Mouse (Mus musculus): ENCODE data around the gene Cep41. TPM values are rescaled to one million over a fixed set of nuclear protein-coding genes. Genes with fewer than 3 reads are reported as not detected.

Cep41 gene
- total RNA-seq, 1 experiment: 8.6 TPM

- Histone ChIP-seq H3K9me3 (ENCODE audit: control insufficient read depth, insufficient read depth, low read depth, low read length) (no peaks in the 10 kb centered on the region), H3K27ac (ENCODE audit: insufficient read depth, low read depth, low read length, poor library complexity, severe bottlenecking) (no peak overlapping the region), H3K4me1 (ENCODE audit: control insufficient read depth in 2 of 2, insufficient read depth in 2 of 2, low read length in 2 of 2, poor library complexity in 1 of 2) (peaks cover 1 to 2% of the 10 kb centered on the region in 2 experiments; a peak in 1 of 4 replicates), H3K9ac (ENCODE audit: insufficient read depth, low read depth, low read length, poor library complexity, severe bottlenecking) (no peak overlapping the region), H3K4me3 (ENCODE audit: insufficient read depth in 1 of 2, low read depth in 1 of 2, low read length in 2 of 2, poor library complexity in 1 of 2, severe bottlenecking in 1 of 2) (no peak overlapping the region), H3K36me3 (ENCODE audit: control insufficient read depth, insufficient read depth, low read length, poor library complexity, severe bottlenecking) (no peaks in the 10 kb centered on the region)
- in situ Hi-C loops (cut with MboI; ENCODE audit: low sequenced_read_pairs in 2 of 2, unreplicated experiment in 2 of 2): no loop called here
- TF ChIP-seq ZC3H11A (IDR thresholded peaks at IDR 0.05; ENCODE audit: borderline replicate concordance, low read depth, low read length) (no peak), CHD2 (IDR thresholded peaks at IDR 0.05; ENCODE audit: low read depth, low read length) (no peak)
- DNase-seq (ENCODE audit: low read depth, low spot score): no peak
Measured at GRCm38 (mm10) chr6:30605672-30606071, 87.9 kb downstream of the Cep41 start.

- Histone ChIP-seq H3K27ac (ENCODE audit: insufficient read depth, low read depth, low read length, poor library complexity, severe bottlenecking) (no peak overlapping the region), H3K9me3 (ENCODE audit: control insufficient read depth, insufficient read depth, low read depth, low read length) (no peaks in the 10 kb centered on the region), H3K36me3 (ENCODE audit: control insufficient read depth, insufficient read depth, low read length, poor library complexity, severe bottlenecking) (no peaks in the 10 kb centered on the region), H3K9ac (ENCODE audit: insufficient read depth, low read depth, low read length, poor library complexity, severe bottlenecking) (no peak overlapping the region), H3K4me3 (ENCODE audit: insufficient read depth in 1 of 2, low read depth in 1 of 2, low read length in 2 of 2, poor library complexity in 1 of 2, severe bottlenecking in 1 of 2) (no peak overlapping the region), H3K4me1 (ENCODE audit: control insufficient read depth in 2 of 2, insufficient read depth in 2 of 2, low read length in 2 of 2, poor library complexity in 1 of 2) (peaks cover 1 to 2% of the 10 kb centered on the region in 2 experiments; a peak in 1 of 4 replicates)
- TF ChIP-seq ZC3H11A (IDR thresholded peaks at IDR 0.05; ENCODE audit: borderline replicate concordance, low read depth, low read length) (no peak), HCFC1 (IDR thresholded peaks at IDR 0.05; ENCODE audit: borderline replicate concordance, insufficient read depth, low read length) (no peak), ZNF384 (IDR thresholded peaks at IDR 0.05; ENCODE audit: low read depth, low read length) (no peak), MAFK (IDR thresholded peaks at IDR 0.05; ENCODE audit: insufficient read depth, low read depth, low read length) (no peak), CHD2 (IDR thresholded peaks at IDR 0.05; ENCODE audit: low read depth, low read length) (no peak)
- in situ Hi-C loops (cut with MboI; ENCODE audit: low sequenced_read_pairs in 2 of 2, unreplicated experiment in 2 of 2): no loop called here
- DNase-seq (ENCODE audit: low read depth, low spot score): no peak
Measured at GRCm38 (mm10) chr6:30605111-30605510, 88.4 kb downstream of the Cep41 start.

GRCm38 (mm10) chr6:30604342-30604867 lies 89.1 kb downstream of the Cep41 start:
- in situ Hi-C loops (cut with MboI; ENCODE audit: low sequenced_read_pairs in 2 of 2, unreplicated experiment in 2 of 2): no loop called here
- TF ChIP-seq CHD2 (IDR thresholded peaks at IDR 0.05; ENCODE audit: low read depth, low read length): no peak
- no peak for TF ChIP-seq MAFK (IDR thresholded peaks at IDR 0.05; ENCODE audit: insufficient read depth, low read depth, low read length)
- TF ChIP-seq ZNF384 (IDR thresholded peaks at IDR 0.05; ENCODE audit: low read depth, low read length): no peak
- TF ChIP-seq HCFC1 (IDR thresholded peaks at IDR 0.05; ENCODE audit: borderline replicate concordance, insufficient read depth, low read length): no peak
- no peak for TF ChIP-seq ZC3H11A (IDR thresholded peaks at IDR 0.05; ENCODE audit: borderline replicate concordance, low read depth, low read length)
- Histone ChIP-seq H3K4me1 (ENCODE audit: control insufficient read depth in 2 of 2, insufficient read depth in 2 of 2, low read length in 2 of 2, poor library complexity in 1 of 2) (peaks cover 1 to 2% of the 10 kb centered on the region in 2 experiments; a peak in 1 of 4 replicates), H3K4me3 (ENCODE audit: insufficient read depth in 1 of 2, low read depth in 1 of 2, low read length in 2 of 2, poor library complexity in 1 of 2, severe bottlenecking in 1 of 2) (no peak overlapping the region), H3K27ac (ENCODE audit: insufficient read depth, low read depth, low read length, poor library complexity, severe bottlenecking) (no peak overlapping the region), H3K36me3 (ENCODE audit: control insufficient read depth, insufficient read depth, low read length, poor library complexity, severe bottlenecking) (no peaks in the 10 kb centered on the region), H3K9me3 (ENCODE audit: control insufficient read depth, insufficient read depth, low read depth, low read length) (no peaks in the 10 kb centered on the region), H3K9ac (ENCODE audit: insufficient read depth, low read depth, low read length, poor library complexity, severe bottlenecking) (no peak overlapping the region)
- no peak for DNase-seq (ENCODE audit: low read depth, low spot score)

Other genes with a start within 250 kb of the Cep41 start
- gene Tmem209, start 184.0 kb downstream of the Cep41 start, total RNA-seq (2012; rRNA removed): 104 and 138 TPM in 2 replicates
- 0.37 and 0.58 TPM in 2 replicates for gene Ssmem1, start 183.9 kb downstream of the Cep41 start, total RNA-seq (2012; rRNA removed)
- 1.6 and 1.7 TPM in 2 replicates for gene Cpa2, start 152.2 kb downstream of the Cep41 start, total RNA-seq (2012; rRNA removed)
- not detected in 2 replicates for gene Cpa4, start 125.4 kb downstream of the Cep41 start, total RNA-seq (2012; rRNA removed)
- gene Cpa5, start 82.7 kb downstream of the Cep41 start, total RNA-seq (2012; rRNA removed): not detected in 2 replicates
- not detected in 2 replicates for gene Cpa1, start 54.5 kb downstream of the Cep41 start, total RNA-seq (2012; rRNA removed)
- 107 and 223 TPM in 2 replicates for gene Mest, start 29.8 kb upstream of the Cep41 start, total RNA-seq (2012; rRNA removed)
- gene Copg2, start 203.0 kb upstream of the Cep41 start, total RNA-seq (2012; rRNA removed): 33.0 and 35.7 TPM in 2 replicates
- gene Tsga13, start 221.8 kb upstream of the Cep41 start, total RNA-seq (2012; rRNA removed): not detected in 2 replicates

All from ES-E14 (cell line).